Mouse (Mus musculus): ENCODE measurements at regions not wholly inside any gene's neighbourhood (a gene's known extent, or its start where the extent isn't known, plus 50 kb on each side); places are given as distances from the start of the nearest gene placed in this dataset.

- H3K4me3 ChIP-seq: no peak overlapping the region
- ATAC-seq (ENCODE audit: low FRiP score): no peak
Measured at GRCm38 (mm10) chr16:26157606-26158005, 52.0 kb upstream of the P3h2 start.

More at GRCm38 (mm10) chr16:26157606-26158005, 52.0 kb upstream of the P3h2 start:
- Histone ChIP-seq H3K4me2 (replicated peaks) (no peak overlapping the region), H3K36me3 (no peaks in the 10 kb centered on the region), H3K9ac (no peak overlapping the region), H3K4me1 (no peaks in the 10 kb centered on the region), H3K27me3 (no peaks in the 10 kb centered on the region), H3K9me3 (replicated peaks) (no peaks in the 10 kb centered on the region), H3K27ac (no peak overlapping the region)
- WGBS: 85% methylated on average over 5 of the region's 5 CpGs

Measured in hindbrain, embryonic 12.5 days (tissue).